In the genomic region with DNA sequence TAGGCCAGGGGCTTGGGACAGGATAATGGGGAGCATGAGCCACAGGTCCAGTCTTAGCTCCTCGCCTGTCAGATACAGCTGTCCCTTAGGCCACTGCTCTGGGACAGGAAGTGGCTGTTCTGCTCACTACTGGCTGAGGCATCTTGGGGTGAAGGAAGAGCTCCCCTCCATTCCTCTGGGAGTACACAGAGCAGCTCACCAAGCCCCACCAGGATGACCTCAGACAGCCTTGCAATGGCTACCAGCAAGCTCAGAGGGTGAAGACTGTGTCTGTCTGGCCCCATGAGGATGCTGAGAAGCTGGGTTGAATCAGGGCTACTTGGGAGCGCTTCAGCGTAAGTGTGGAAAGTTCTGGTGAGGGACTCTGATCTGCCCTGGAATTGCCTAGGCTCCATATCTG, we compare ENCODE assay signal across 21 mouse cellular contexts.
"Had no signal": no experiment of that assay in that cellular context is flagged by ENCODE, and none has a peak within 500 bp of the region (broad histone marks: within the 10 kb centered on the region; RNA-seq: fewer than 3 reads in every experiment).

No protein-coding gene starts in this region.

- H3K36me3 ChIP-seq: liver, embryonic 12.5 days; liver, embryonic 15.5 days; stomach, embryonic 15.5 days had no signal

- ATAC-seq: liver, embryonic 12.5 days; midbrain, embryonic 15.5 days had no signal

- H3K27me3 ChIP-seq: limb, embryonic 13.5 days; liver, embryonic 15.5 days; lung, embryonic 15.5 days; midbrain, embryonic 15.5 days; stomach, embryonic 15.5 days had no signal

- H3K4me3 ChIP-seq: layer of hippocampus, adult 2 months; limb, embryonic 10.5 days; limb, embryonic 13.5 days; liver, embryonic 12.5 days; liver, embryonic 15.5 days; lung, embryonic 15.5 days; megakaryocyte, embryonic 14.5 days; midbrain, embryonic 10.5 days; midbrain, embryonic 15.5 days; stomach, embryonic 15.5 days had no signal

- H3K9me3 ChIP-seq: limb, embryonic 10.5 days; limb, embryonic 13.5 days; liver, embryonic 12.5 days; liver, embryonic 15.5 days; lung, embryonic 15.5 days; megakaryocyte, embryonic 14.5 days; midbrain, embryonic 10.5 days; midbrain, embryonic 15.5 days; stomach, embryonic 15.5 days had no signal

- H3K9ac ChIP-seq: limb, embryonic 13.5 days; liver, embryonic 12.5 days; liver, embryonic 15.5 days; lung, embryonic 15.5 days; midbrain, embryonic 15.5 days; stomach, embryonic 15.5 days had no signal

- H3K27ac ChIP-seq: kidney, postnatal 0 days; layer of hippocampus, adult 2 months; limb, embryonic 10.5 days; limb, embryonic 13.5 days; liver, embryonic 12.5 days; liver, embryonic 15.5 days; lung, embryonic 15.5 days; midbrain, embryonic 10.5 days; midbrain, embryonic 15.5 days; stomach, embryonic 15.5 days had no signal

- DNase-seq: kidney, adult 2 months; layer of hippocampus, adult 9-11 months; liver; lung, adult 18-20 months; lung, postnatal 10 days; lung, postnatal 36 days; retina, postnatal 1 day; right cerebral cortex, postnatal 25 days; spleen, adult 18-20 months; thymus, postnatal 36 days had no signal

- H3K4me2 ChIP-seq: limb, embryonic 13.5 days; liver, embryonic 12.5 days; liver, embryonic 15.5 days; lung, embryonic 15.5 days; midbrain, embryonic 15.5 days; stomach, embryonic 15.5 days had no signal
